Mouse (Mus musculus): ENCODE measurements around the gene Prdm1. TPM values are rescaled to one million over a fixed set of nuclear protein-coding genes. Genes with fewer than 3 reads are reported as not detected.

Gene Prdm1
- polyA plus RNA-seq, 1 experiment from 2014 or later, result 5.5 TPM

DNA sequence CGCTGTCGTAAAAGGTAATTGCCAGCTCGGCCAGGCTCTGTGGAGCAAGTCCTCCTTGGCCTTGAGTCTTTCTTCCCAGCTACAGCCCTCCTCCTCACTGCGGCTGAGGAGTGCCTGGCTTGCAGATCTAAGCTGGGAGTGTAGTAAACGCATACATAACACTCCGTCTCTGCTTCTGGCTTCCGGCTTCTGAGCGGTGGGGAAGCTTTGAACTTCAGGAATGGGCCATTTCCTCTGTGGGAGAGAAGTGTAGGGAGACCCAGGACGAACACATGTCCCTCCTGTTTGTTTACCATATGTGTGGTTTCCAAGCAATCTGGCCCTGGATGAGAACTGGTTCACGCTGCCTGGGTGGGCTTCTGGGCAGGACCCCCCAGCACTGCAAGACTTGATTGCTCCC lies 119.2 kb downstream of the Prdm1 start:
- H3K9me3 ChIP-seq, result no peaks in the 10 kb centered on the region
- no peaks in the 10 kb centered on the region for H3K36me3 ChIP-seq
- no peaks in the 10 kb centered on the region for H3K27me3 ChIP-seq
- peaks cover 21% of the 10 kb centered on the region for H3K4me1 ChIP-seq (replicated peaks)
- no peak overlapping the region for H3K9ac ChIP-seq (replicated peaks)
- H3K4me2 ChIP-seq, result peak overlapping the region; percentile 19
- WGBS, result 14% methylated on average over 10 of the region's 10 CpGs
- peak overlapping the region; percentile 35; the same call in 1 of the 2 replicates for H3K27ac ChIP-seq
- ATAC-seq (ENCODE audit: insufficient number of reproducible peaks, insufficient read depth, low FRiP score, low TSS enrichment, low read depth), result no peak
- no peak overlapping the region for H3K4me3 ChIP-seq (replicated peaks)

DNA sequence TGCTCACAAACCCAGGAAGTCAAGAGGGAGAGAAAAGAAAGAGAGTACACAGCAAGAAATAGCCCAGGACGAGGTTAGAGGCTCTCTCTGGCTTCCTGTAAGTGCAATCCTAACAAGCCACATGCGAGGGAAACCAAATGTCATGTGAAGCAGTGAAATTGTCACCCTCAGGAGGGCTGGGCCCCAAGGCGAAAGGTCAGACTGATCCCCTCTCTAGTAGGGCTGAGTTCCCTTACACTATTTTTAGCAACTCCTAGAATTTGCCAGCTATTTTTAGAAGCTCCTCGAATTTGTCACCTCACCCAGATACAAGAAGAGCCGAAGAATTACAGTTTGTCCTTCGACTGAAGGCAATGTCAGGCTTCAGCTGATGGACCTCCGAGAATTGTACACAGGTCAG lies 124.9 kb downstream of the Prdm1 start:
- Histone ChIP-seq H3K9me3 (no peaks in the 10 kb centered on the region), H3K9ac (replicated peaks) (no peak overlapping the region), H3K36me3 (no peaks in the 10 kb centered on the region), H3K27ac (no peak overlapping the region), H3K4me3 (replicated peaks) (no peak overlapping the region), H3K27me3 (no peaks in the 10 kb centered on the region), H3K4me1 (replicated peaks) (peaks cover 12% of the 10 kb centered on the region), H3K4me2 (no peak overlapping the region)
- no peak for ATAC-seq (ENCODE audit: insufficient number of reproducible peaks, insufficient read depth, low FRiP score, low TSS enrichment, low read depth)
- WGBS, result 57% methylated on average over 7 of the region's 7 CpGs

- Histone ChIP-seq H3K4me1 (replicated peaks) (peaks cover 11% of the 10 kb centered on the region), H3K9ac (replicated peaks) (no peak overlapping the region), H3K9me3 (no peaks in the 10 kb centered on the region), H3K27me3 (no peaks in the 10 kb centered on the region), H3K4me2 (no peak overlapping the region), H3K27ac (no peak overlapping the region), H3K36me3 (no peaks in the 10 kb centered on the region), H3K4me3 (replicated peaks) (no peak overlapping the region)
- WGBS, result 68% methylated on average over 10 of the region's 10 CpGs
- no peak for ATAC-seq (ENCODE audit: insufficient number of reproducible peaks, insufficient read depth, low FRiP score, low TSS enrichment, low read depth)
Measured at GRCm38 (mm10) chr10:44401600-44401999, 126.7 kb downstream of the Prdm1 start.

DNA sequence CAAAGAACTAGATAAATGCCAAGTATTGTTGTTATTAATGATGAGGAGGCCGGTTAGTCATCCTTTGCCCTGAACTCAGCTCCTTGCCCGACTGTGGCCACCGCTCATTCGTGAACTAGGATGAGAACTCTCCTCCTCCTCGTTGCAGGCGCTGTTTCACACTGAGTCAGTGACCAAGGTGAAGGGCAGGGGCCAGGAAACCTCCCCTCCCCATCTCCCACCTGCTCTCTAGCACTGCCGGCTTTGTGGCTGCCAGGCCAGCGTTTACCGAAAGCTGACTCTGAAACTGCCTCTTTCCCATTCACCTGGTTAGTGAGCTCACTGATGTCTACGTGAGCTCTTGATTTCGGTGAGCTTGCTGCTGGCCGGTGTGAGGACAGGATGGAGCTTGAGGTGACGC lies 127.7 kb downstream of the Prdm1 start:
- Histone ChIP-seq H3K27ac (no peak overlapping the region), H3K27me3 (no peaks in the 10 kb centered on the region), H3K4me1 (replicated peaks) (peaks cover 11% of the 10 kb centered on the region), H3K9ac (replicated peaks) (no peak overlapping the region), H3K4me2 (no peak overlapping the region), H3K36me3 (no peaks in the 10 kb centered on the region), H3K9me3 (no peaks in the 10 kb centered on the region), H3K4me3 (replicated peaks) (no peak overlapping the region)
- 43% methylated on average over 13 of the region's 13 CpGs for WGBS
- ATAC-seq (ENCODE audit: insufficient number of reproducible peaks, insufficient read depth, low FRiP score, low TSS enrichment, low read depth), result no peak

- Histone ChIP-seq H3K4me2 (no peak overlapping the region), H3K9me3 (no peaks in the 10 kb centered on the region), H3K36me3 (no peaks in the 10 kb centered on the region), H3K27ac (no peak overlapping the region), H3K4me1 (replicated peaks) (peaks cover 11% of the 10 kb centered on the region), H3K4me3 (replicated peaks) (no peak overlapping the region), H3K9ac (replicated peaks) (no peak overlapping the region), H3K27me3 (no peaks in the 10 kb centered on the region)
- WGBS, result 60% methylated on average over 3 of the region's 3 CpGs
- no peak for ATAC-seq (ENCODE audit: insufficient number of reproducible peaks, insufficient read depth, low FRiP score, low TSS enrichment, low read depth)
Measured at GRCm38 (mm10) chr10:44400119-44400518, 128.2 kb downstream of the Prdm1 start.

- Histone ChIP-seq H3K27me3 (no peaks in the 10 kb centered on the region), H3K4me3 (replicated peaks) (no peak overlapping the region), H3K4me1 (replicated peaks) (no peaks in the 10 kb centered on the region), H3K9ac (replicated peaks) (no peak overlapping the region), H3K4me2 (no peak overlapping the region), H3K36me3 (no peaks in the 10 kb centered on the region), H3K27ac (no peak overlapping the region), H3K9me3 (no peaks in the 10 kb centered on the region)
- ATAC-seq (ENCODE audit: insufficient number of reproducible peaks, insufficient read depth, low FRiP score, low TSS enrichment, low read depth), result no peak
- 85% methylated on average over 8 of the region's 8 CpGs for WGBS
Measured at GRCm38 (mm10) chr10:44392855-44393254, 135.4 kb downstream of the Prdm1 start.

DNA sequence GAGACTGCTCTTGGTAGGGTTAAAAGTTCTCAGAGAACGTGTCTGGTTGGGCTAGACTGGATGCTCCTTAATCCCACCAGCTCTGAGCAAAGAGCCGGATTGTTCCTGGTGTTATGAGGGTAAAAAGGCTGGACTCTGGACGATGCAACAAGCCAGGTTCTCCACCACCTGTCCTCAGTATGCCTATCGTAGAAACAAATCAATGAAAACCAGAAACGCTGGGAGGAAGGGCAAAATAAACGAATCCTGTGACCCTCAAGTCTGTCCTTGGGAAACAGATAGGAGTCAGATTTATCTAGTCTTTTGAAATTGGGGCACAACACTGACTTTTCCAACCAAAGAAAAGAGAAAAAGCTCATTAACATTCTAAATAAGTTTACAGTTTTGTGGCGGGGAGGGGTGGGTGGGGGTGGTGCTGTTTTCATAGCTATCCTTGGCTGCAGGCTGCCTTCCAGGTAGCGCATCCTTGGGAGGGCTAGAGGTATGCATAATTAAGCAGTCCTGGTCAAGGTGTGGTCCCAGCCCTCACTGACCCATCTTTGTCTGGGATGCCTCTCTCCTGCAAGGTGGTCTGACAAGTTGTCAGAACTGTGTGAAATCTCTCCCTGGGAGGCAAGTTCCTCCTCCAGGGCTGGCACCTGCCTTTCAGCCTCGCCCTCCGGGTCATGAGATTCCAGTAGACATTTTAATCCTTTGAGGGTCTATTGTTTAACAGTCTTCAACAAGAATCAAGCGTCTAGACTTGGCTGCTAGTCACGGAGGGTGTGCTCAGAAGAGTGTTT lies 136.6 kb downstream of the Prdm1 start:
- WGBS, result 42% methylated on average over 12 of the region's 12 CpGs
- Histone ChIP-seq H3K27me3 (no peaks in the 10 kb centered on the region), H3K27ac (no peak overlapping the region), H3K4me1 (replicated peaks) (no peaks in the 10 kb centered on the region), H3K9me3 (no peaks in the 10 kb centered on the region), H3K9ac (replicated peaks) (no peak overlapping the region), H3K4me3 (replicated peaks) (no peak overlapping the region), H3K36me3 (no peaks in the 10 kb centered on the region), H3K4me2 (no peak overlapping the region)
- no peak for ATAC-seq (ENCODE audit: insufficient number of reproducible peaks, insufficient read depth, low FRiP score, low TSS enrichment, low read depth)

- H3K4me1 ChIP-seq (replicated peaks), result no peaks in the 10 kb centered on the region
- no peak overlapping the region for H3K9ac ChIP-seq (replicated peaks)
- H3K9me3 ChIP-seq, result no peaks in the 10 kb centered on the region
- no peak overlapping the region for H3K4me3 ChIP-seq (replicated peaks)
- no peak overlapping the region for H3K27ac ChIP-seq
- no peaks in the 10 kb centered on the region for H3K27me3 ChIP-seq
- 80% methylated on average over 5 of the region's 5 CpGs for WGBS
- no peaks in the 10 kb centered on the region for H3K36me3 ChIP-seq
- no peak overlapping the region for H3K4me2 ChIP-seq
- no peak for ATAC-seq (ENCODE audit: insufficient number of reproducible peaks, insufficient read depth, low FRiP score, low TSS enrichment, low read depth)
Measured at GRCm38 (mm10) chr10:44390286-44390685, 138.0 kb downstream of the Prdm1 start.

DNA sequence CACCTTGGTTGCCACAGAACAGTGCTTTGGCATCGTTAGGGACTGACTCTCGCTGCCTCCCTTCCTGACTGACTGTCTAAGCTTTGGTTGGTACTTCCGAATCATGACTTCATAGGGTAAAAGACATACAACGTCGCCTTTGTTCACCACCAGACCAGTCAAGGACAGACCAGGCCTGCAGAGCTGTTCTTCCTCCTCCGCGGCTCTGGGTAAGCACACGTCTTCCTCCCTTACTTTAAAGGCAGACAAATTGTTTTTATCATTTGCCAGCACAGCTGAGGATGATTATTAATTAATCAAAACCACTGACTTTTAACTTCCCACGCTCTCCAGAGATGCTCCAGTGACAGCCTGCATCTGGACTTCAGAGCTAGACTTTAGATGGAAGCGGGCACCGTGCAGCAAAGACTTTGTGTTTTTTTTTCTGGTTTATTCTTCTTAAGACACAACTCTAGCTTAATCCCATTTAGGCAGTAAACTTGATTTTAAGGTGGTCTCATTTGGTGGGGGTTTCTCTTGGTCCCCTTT lies 139.5 kb downstream of the Prdm1 start:
- Histone ChIP-seq H3K36me3 (no peaks in the 10 kb centered on the region), H3K9me3 (no peaks in the 10 kb centered on the region), H3K9ac (replicated peaks) (no peak overlapping the region), H3K27me3 (no peaks in the 10 kb centered on the region), H3K4me1 (replicated peaks) (no peaks in the 10 kb centered on the region), H3K4me3 (replicated peaks) (no peak overlapping the region), H3K27ac (no peak overlapping the region), H3K4me2 (no peak overlapping the region)
- WGBS, result 70% methylated on average over 11 of the region's 11 CpGs
- ATAC-seq (ENCODE audit: insufficient number of reproducible peaks, insufficient read depth, low FRiP score, low TSS enrichment, low read depth), result no peak
